In genomic region chr8:111835540-111835939, GRCm38 (mm10) we compare ENCODE assay signal across 11 mouse cellular contexts. TPM values are rescaled to one million over a fixed set of nuclear protein-coding genes. Genes with fewer than 3 reads are reported as not detected.
DNase-seq lines count a peak whose midpoint lies in the region; ATAC-seq and TF ChIP-seq lines count a peak whose summit lies in the region.
"Had no signal": no experiment of that assay in that cellular context is flagged by ENCODE, and none has a peak within 500 bp of the region (broad histone marks: within the 10 kb centered on the region; RNA-seq: fewer than 3 reads in every experiment).

No protein-coding gene starts in this region.

- no peaks in the 10 kb centered on the region for H3K4me1 ChIP-seq in forebrain, postnatal 0 days (ENCODE audit: insufficient read depth)
- no peaks in the 10 kb centered on the region for H3K4me1 ChIP-seq in forebrain, embryonic 11.5 days (replicated peaks; ENCODE audit: control insufficient read depth, insufficient read depth, low read length)
- H3K4me1 ChIP-seq in midbrain, postnatal 0 days (ENCODE audit: insufficient read depth, low read length), result no peaks in the 10 kb centered on the region
- H3K4me1 ChIP-seq in midbrain, embryonic 15.5 days, result no peaks in the 10 kb centered on the region
- H3K4me1 ChIP-seq: forebrain, embryonic 13.5 days had no signal

- TF ChIP-seq CTCF in forebrain, postnatal 0 days (IDR thresholded peaks at IDR 0.05; ENCODE audit: low read depth), result peak; percentile 71
- TF ChIP-seq CTCF in midbrain, postnatal 0 days (IDR thresholded peaks at IDR 0.05), result peak; percentile 76

- DNase-seq in forebrain, postnatal 0 days, result peak; percentile 45
- no peak for DNase-seq in forebrain, embryonic 11.5 days (ENCODE audit: low spot score)
- no peak for DNase-seq in midbrain, postnatal 0 days (ENCODE audit: low spot score)
- DNase-seq in induced T-regulatory cell, adult 2 months (ENCODE audit: low read depth), result peak; percentile 57
- peak; percentile 50 for DNase-seq in splenic B cell, adult 2 months (ENCODE audit: low read depth, low spot score)
- no peak for DNase-seq in adrenal gland, postnatal 36 days
- DNase-seq in urinary bladder, adult 18-20 months (ENCODE audit: low spot score in 2 of 2), result no peak
- DNase-seq: cerebellum, adult 11 months had no signal

- 45% methylated on average over 1 of the region's 1 CpGs for WGBS in forebrain, postnatal 0 days
- 63% methylated on average over 1 of the region's 1 CpGs for WGBS in forebrain, embryonic 11.5 days
- 42% methylated on average over 1 of the region's 1 CpGs for WGBS in midbrain, postnatal 0 days
- 46% methylated on average over 1 of the region's 1 CpGs for WGBS in midbrain, embryonic 15.5 days

- no peak for ATAC-seq in forebrain, postnatal 0 days
- no peak for ATAC-seq in forebrain, embryonic 11.5 days (replicated peaks; ENCODE audit: low FRiP score)
- no peak for ATAC-seq in midbrain, postnatal 0 days (ENCODE audit: low FRiP score)
- ATAC-seq in midbrain, embryonic 15.5 days (replicated peaks), result no peak
- ATAC-seq: forebrain, embryonic 13.5 days had no signal

- peaks cover 30% of the 10 kb centered on the region for H3K36me3 ChIP-seq in forebrain, postnatal 0 days (ENCODE audit: insufficient read depth)
- H3K36me3 ChIP-seq in forebrain, embryonic 11.5 days (ENCODE audit: control insufficient read depth, insufficient read depth, low read length), result no peaks in the 10 kb centered on the region; the same call in 1 of the 2 replicates
- H3K36me3 ChIP-seq in midbrain, postnatal 0 days (ENCODE audit: insufficient read depth, low read length), result peaks cover 25% of the 10 kb centered on the region; the same call in 1 of the 2 replicates
- peaks cover 26% of the 10 kb centered on the region for H3K36me3 ChIP-seq in midbrain, embryonic 15.5 days (replicated peaks)
- no peaks in the 10 kb centered on the region for H3K36me3 ChIP-seq in splenic B cell, adult 2 months (ENCODE audit: control insufficient read depth, insufficient read depth, low read length, poor library complexity, severe bottlenecking)

- no peak overlapping the region for H3K27ac ChIP-seq in forebrain, postnatal 0 days (ENCODE audit: low read depth, low read length)
- no peak overlapping the region for H3K27ac ChIP-seq in forebrain, embryonic 11.5 days (ENCODE audit: low read depth, low read length)
- H3K27ac ChIP-seq in midbrain, postnatal 0 days (ENCODE audit: low read depth, low read length), result no peak overlapping the region
- H3K27ac ChIP-seq in midbrain, embryonic 15.5 days, result no peak overlapping the region
- H3K27ac ChIP-seq: forebrain, embryonic 13.5 days had no signal

- no peaks in the 10 kb centered on the region for H3K27me3 ChIP-seq in forebrain, postnatal 0 days (ENCODE audit: insufficient read depth, low read length)
- H3K27me3 ChIP-seq in forebrain, embryonic 11.5 days (ENCODE audit: control insufficient read depth, insufficient read depth, low read length), result no peaks in the 10 kb centered on the region
- H3K27me3 ChIP-seq in midbrain, postnatal 0 days (ENCODE audit: insufficient read depth, low read length), result no peaks in the 10 kb centered on the region
- H3K27me3 ChIP-seq in midbrain, embryonic 15.5 days (replicated peaks), result no peaks in the 10 kb centered on the region
- no peaks in the 10 kb centered on the region for H3K27me3 ChIP-seq in splenic B cell, adult 2 months (ENCODE audit: control insufficient read depth, insufficient read depth, low read length, poor library complexity, severe bottlenecking)
- H3K27me3 ChIP-seq: forebrain, embryonic 13.5 days had no signal

- H3K9ac ChIP-seq in forebrain, postnatal 0 days, result no peak overlapping the region
- H3K9ac ChIP-seq in forebrain, embryonic 11.5 days (ENCODE audit: low read length), result no peak overlapping the region
- H3K9ac ChIP-seq in midbrain, postnatal 0 days (replicated peaks; ENCODE audit: low read length, poor library complexity, severe bottlenecking), result no peak overlapping the region
- H3K9ac ChIP-seq in midbrain, embryonic 15.5 days, result no peak overlapping the region
- H3K9ac ChIP-seq: forebrain, embryonic 13.5 days had no signal

- no peaks in the 10 kb centered on the region for H3K9me3 ChIP-seq in forebrain, postnatal 0 days (ENCODE audit: low read length)
- H3K9me3 ChIP-seq in forebrain, embryonic 11.5 days (ENCODE audit: control insufficient read depth, low read length), result no peaks in the 10 kb centered on the region
- H3K9me3 ChIP-seq in midbrain, postnatal 0 days (ENCODE audit: low read length), result no peaks in the 10 kb centered on the region
- no peaks in the 10 kb centered on the region for H3K9me3 ChIP-seq in midbrain, embryonic 15.5 days
- H3K9me3 ChIP-seq: forebrain, embryonic 13.5 days; G1E had no signal

- H3K4me3 ChIP-seq in forebrain, postnatal 0 days (ENCODE audit: low read depth, low read length), result no peak overlapping the region
- no peak overlapping the region for H3K4me3 ChIP-seq in forebrain, embryonic 11.5 days (ENCODE audit: low read depth, low read length)
- H3K4me3 ChIP-seq in midbrain, postnatal 0 days (ENCODE audit: low read depth, low read length), result no peak overlapping the region
- H3K4me3 ChIP-seq in midbrain, embryonic 15.5 days, result no peak overlapping the region
- H3K4me3 ChIP-seq: forebrain, embryonic 13.5 days had no signal

- no peak overlapping the region for H3K4me2 ChIP-seq in forebrain, postnatal 0 days (ENCODE audit: low read depth)
- H3K4me2 ChIP-seq in forebrain, embryonic 11.5 days (ENCODE audit: low read depth, low read length, severe bottlenecking), result no peak overlapping the region
- H3K4me2 ChIP-seq in midbrain, postnatal 0 days (ENCODE audit: low read depth, low read length, poor library complexity, severe bottlenecking), result no peak overlapping the region
- H3K4me2 ChIP-seq in midbrain, embryonic 15.5 days, result no peak overlapping the region
- H3K4me2 ChIP-seq: forebrain, embryonic 13.5 days had no signal

RNA-seq across cellular contexts. Expression of gene Cfdp1, which starts 18.6 kb away (rescaled TPM):
- total RNA-seq in forebrain, postnatal 0 days (2014; rRNA removed), result 121 and 128 TPM in 2 replicates
- polyA plus RNA-seq in forebrain, postnatal 0 days (2015; fragmentation: Nextera tagmentation; extraction: Ambion mirVana), result 195 and 214 TPM in 2 replicates
- 196 and 206 TPM in 2 replicates for polyA plus RNA-seq in forebrain, embryonic 11.5 days (2014; fragmentation: Nextera tagmentation; extraction: Ambion mirVana)
- total RNA-seq in midbrain, postnatal 0 days (2014; rRNA removed), result 61.3 and 63.1 TPM in 2 replicates
- polyA plus RNA-seq in midbrain, postnatal 0 days (2015; fragmentation: Nextera tagmentation; extraction: Ambion mirVana), result 196 and 197 TPM in 2 replicates
- polyA plus RNA-seq in midbrain, embryonic 15.5 days (2015; fragmentation: Nextera tagmentation; extraction: Ambion mirVana), result 210 and 216 TPM in 2 replicates
- total RNA-seq in adrenal gland, postnatal 36 days (2021), result 10 to 100 TPM; 69.5 to 76.7 TPM

RNA-seq across cellular contexts. Expression of gene Tmem170, which starts 41.0 kb away (rescaled TPM):
- 3.0 and 3.6 TPM in 2 replicates for total RNA-seq in forebrain, postnatal 0 days (2014; rRNA removed)
- polyA plus RNA-seq in forebrain, postnatal 0 days (2015; fragmentation: Nextera tagmentation; extraction: Ambion mirVana), result 1.5 and 2.0 TPM in 2 replicates
- 8.5 and 11.1 TPM in 2 replicates for polyA plus RNA-seq in forebrain, embryonic 11.5 days (2014; fragmentation: Nextera tagmentation; extraction: Ambion mirVana)
- 3.6 TPM in 2 replicates for total RNA-seq in midbrain, postnatal 0 days (2014; rRNA removed)
- 2.1 and 2.7 TPM in 2 replicates for polyA plus RNA-seq in midbrain, postnatal 0 days (2015; fragmentation: Nextera tagmentation; extraction: Ambion mirVana)
- polyA plus RNA-seq in midbrain, embryonic 15.5 days (2015; fragmentation: Nextera tagmentation; extraction: Ambion mirVana), result 3.7 and 3.8 TPM in 2 replicates
- total RNA-seq in adrenal gland, postnatal 36 days (2021), result 1 to 10 TPM; 6.6 to 6.9 TPM

Comparison
In these comparisons a context has a peak if more than half of its experiments do, and no peak if none do; other contexts are left out.
1. DNase-seq: peak in forebrain, postnatal 0 days (single experiment), induced T-regulatory cell, adult 2 months (single experiment) and splenic B cell, adult 2 months (single experiment); none in forebrain, embryonic 11.5 days (single experiment), midbrain, postnatal 0 days (single experiment), adrenal gland, postnatal 36 days (0 of 2) and urinary bladder, adult 18-20 months (0 of 2).